In genomic region chr10:7390239-7391091, GRCm38 (mm10) we compare ENCODE assay signal across 8 mouse cellular contexts.
DNase-seq lines count a peak whose midpoint lies in the region.

No protein-coding gene starts in this region.

- peak; percentile 19 for DNase-seq in right cerebral cortex, adult 18-20 months
- no peak for DNase-seq in right cerebral cortex, postnatal 36 days (ENCODE audit: low spot score in 2 of 2)
- peak; percentile 22 for DNase-seq in cerebellum, adult 8-10 months
- DNase-seq in gastrocnemius, postnatal 10 days = peak; percentile 25
- peak; percentile 43 for DNase-seq in kidney, adult 9 months
- peak; percentile 30 for DNase-seq in lung, postnatal 10 days
- peak; percentile 17 for DNase-seq in retina, embryonic 14.5 days (ENCODE audit: low spot score)
- DNase-seq in layer of hippocampus, adult 9-11 months = no peak

Comparison
In these comparisons a context has a peak if more than half of its experiments do, and no peak if none do; other contexts are left out.
1. DNase-seq: peak in right cerebral cortex, adult 18-20 months (single experiment), cerebellum, adult 8-10 months (single experiment), gastrocnemius, postnatal 10 days (single experiment), kidney, adult 9 months (single experiment), lung, postnatal 10 days (single experiment) and retina, embryonic 14.5 days (single experiment); none in right cerebral cortex, postnatal 36 days (0 of 2) and layer of hippocampus, adult 9-11 months (single experiment).